Mouse (Mus musculus) liver, embryonic 12.5 days (tissue): ENCODE data around the gene Patj. TPM values are rescaled to one million over a fixed set of nuclear protein-coding genes. Genes with fewer than 3 reads are reported as not detected.

Source experiments
- ATAC-seq: fragments of 200-750 bp; cut with Nextera tagmentation; 2 replicates; pipeline ENCODE4 v1.8.0; 2017; ENCODE audit warnings: moderate number of reproducible peaks, mild to moderate bottlenecking, moderate library complexity
- H3K27ac ChIP-seq: fragments of 300-500 bp; sonication (generic); 2 replicates; pipeline ENCODE4 v1.5.1; 2016; ENCODE audit warnings: mild to moderate bottlenecking
- H3K27me3 ChIP-seq: fragments of 300-500 bp; sonication (generic); replicated peaks from 2 replicates; pipeline ENCODE4 v1.6.1; 2016; ENCODE audit warnings: mild to moderate bottlenecking, moderate library complexity
- H3K36me3 ChIP-seq: fragments of 300-500 bp; sonication (generic); 2 replicates; pipeline ENCODE4 v1.6.1; 2016; ENCODE audit warnings: mild to moderate bottlenecking, moderate library complexity
- H3K4me1 ChIP-seq: fragments of 300-500 bp; sonication (generic); 2 replicates; pipeline ENCODE4 v1.6.1; 2016
- H3K4me2 ChIP-seq: fragments of 300-500 bp; sonication (generic); 2 replicates; pipeline ENCODE4 v1.6.1; 2016; ENCODE audit warnings: mild to moderate bottlenecking, moderate library complexity
- H3K4me3 ChIP-seq: fragments of 300-500 bp; sonication (generic); 2 replicates; pipeline ENCODE4 v1.5.1; 2016; ENCODE audit warnings: mild to moderate bottlenecking, moderate library complexity
- H3K9ac ChIP-seq: fragments of 300-500 bp; sonication (generic); 2 replicates; pipeline ENCODE4 v1.6.1; 2016; ENCODE audit warnings: mild to moderate bottlenecking, moderate library complexity
- H3K9me3 ChIP-seq: fragments of 300-500 bp; sonication (generic); replicated peaks from 2 replicates; pipeline ENCODE4 v1.6.1; 2016; ENCODE audit warnings: mild to moderate bottlenecking, moderate library complexity
- WGBS: fragments of 180-500 bp; shearing (Covaris S2); methylation state at CpG from one replicate; pipeline ENCODE4 v1.1.7; 2016; ENCODE audit not compliant: insufficient replicate concordance; 5-methylcytosine and 5-hydroxymethylcytosine counted together
- polyA plus RNA-seq: library from polyadenylated mRNA; unstranded; fragments of >200 nt; fragmentation: Nextera tagmentation; extraction: Ambion mirVana; gene quantifications from 2 replicates; pipeline ENCODE4 v1.2.1, GENCODE M21; 2016

The Patj gene
- polyA plus RNA-seq, 1 experiment from 2014 or later: 2.4 TPM

- H3K27ac ChIP-seq: no peak overlapping the region
- no peaks in the 10 kb centered on the region for H3K4me1 ChIP-seq
- no peaks in the 10 kb centered on the region for H3K9me3 ChIP-seq
- no peaks in the 10 kb centered on the region for H3K36me3 ChIP-seq
- H3K27me3 ChIP-seq: no peaks in the 10 kb centered on the region
- 77% methylated on average over 5 of the region's 5 CpGs for WGBS
- no peak for ATAC-seq
- H3K4me3 ChIP-seq: no peak overlapping the region
- no peak overlapping the region for H3K9ac ChIP-seq
- H3K4me2 ChIP-seq: no peak overlapping the region
Observed at GRCm38 (mm10) chr4:98450829-98451228, 55.2 kb downstream of the Patj start.

GRCm38 (mm10) chr4:98451259-98451658 lies 55.7 kb downstream of the Patj start:
- no peak overlapping the region for H3K27ac ChIP-seq
- H3K4me2 ChIP-seq: no peak overlapping the region
- no peaks in the 10 kb centered on the region for H3K27me3 ChIP-seq
- H3K4me1 ChIP-seq: no peaks in the 10 kb centered on the region
- no peak overlapping the region for H3K4me3 ChIP-seq
- H3K9me3 ChIP-seq: no peaks in the 10 kb centered on the region
- no peaks in the 10 kb centered on the region for H3K36me3 ChIP-seq
- ATAC-seq: no peak
- WGBS: 54% methylated on average over 3 of the region's 3 CpGs
- H3K9ac ChIP-seq: no peak overlapping the region

GRCm38 (mm10) chr4:98452725-98453124 lies 57.1 kb downstream of the Patj start:
- H3K27ac ChIP-seq: no peak overlapping the region
- H3K9me3 ChIP-seq: no peaks in the 10 kb centered on the region
- no peaks in the 10 kb centered on the region for H3K4me1 ChIP-seq
- no peaks in the 10 kb centered on the region for H3K36me3 ChIP-seq
- WGBS: 81% methylated on average over 2 of the region's 2 CpGs
- H3K4me3 ChIP-seq: no peak overlapping the region
- no peaks in the 10 kb centered on the region for H3K27me3 ChIP-seq
- H3K4me2 ChIP-seq: no peak overlapping the region
- ATAC-seq: no peak
- H3K9ac ChIP-seq: no peak overlapping the region

- Histone ChIP-seq H3K9ac (no peak overlapping the region), H3K4me2 (no peak overlapping the region), H3K36me3 (no peaks in the 10 kb centered on the region), H3K4me1 (no peaks in the 10 kb centered on the region), H3K27ac (no peak overlapping the region), H3K27me3 (no peaks in the 10 kb centered on the region), H3K4me3 (no peak overlapping the region), H3K9me3 (no peaks in the 10 kb centered on the region)
- ATAC-seq: no peak
- WGBS: 42% methylated on average over 5 of the region's 5 CpGs
Observed at GRCm38 (mm10) chr4:98453231-98453630, 57.6 kb downstream of the Patj start.

- Histone ChIP-seq H3K4me3 (no peak overlapping the region), H3K36me3 (no peaks in the 10 kb centered on the region), H3K27ac (no peak overlapping the region), H3K4me1 (no peaks in the 10 kb centered on the region), H3K9ac (no peak overlapping the region), H3K4me2 (no peak overlapping the region), H3K27me3 (no peaks in the 10 kb centered on the region), H3K9me3 (no peaks in the 10 kb centered on the region)
- 76% methylated on average over 2 of the region's 2 CpGs for WGBS
- no peak for ATAC-seq
Observed at GRCm38 (mm10) chr4:98455352-98455751, 59.8 kb downstream of the Patj start.

- H3K36me3 ChIP-seq: no peaks in the 10 kb centered on the region
- 68% methylated on average over 8 of the region's 8 CpGs for WGBS
- no peak overlapping the region for H3K4me2 ChIP-seq
- no peaks in the 10 kb centered on the region for H3K9me3 ChIP-seq
- ATAC-seq: no peak
- H3K9ac ChIP-seq: no peak overlapping the region
- H3K4me3 ChIP-seq: no peak overlapping the region
- H3K4me1 ChIP-seq: no peaks in the 10 kb centered on the region
- H3K27ac ChIP-seq: no peak overlapping the region
- H3K27me3 ChIP-seq: no peaks in the 10 kb centered on the region
Observed at GRCm38 (mm10) chr4:98455910-98456309, 60.3 kb downstream of the Patj start.

- Histone ChIP-seq H3K27ac (no peak overlapping the region), H3K36me3 (no peaks in the 10 kb centered on the region), H3K4me2 (no peak overlapping the region), H3K4me1 (no peaks in the 10 kb centered on the region), H3K9me3 (no peaks in the 10 kb centered on the region), H3K27me3 (no peaks in the 10 kb centered on the region), H3K9ac (no peak overlapping the region), H3K4me3 (no peak overlapping the region)
- 80% methylated on average over 2 of the region's 2 CpGs for WGBS
- no peak for ATAC-seq
Observed at GRCm38 (mm10) chr4:98461804-98462341, 66.3 kb downstream of the Patj start.

- no peak overlapping the region for H3K27ac ChIP-seq
- WGBS: 46% methylated on average over 1 of the region's 1 CpGs
- no peak overlapping the region for H3K4me3 ChIP-seq
- H3K9me3 ChIP-seq: no peaks in the 10 kb centered on the region
- H3K4me2 ChIP-seq: no peak overlapping the region
- no peaks in the 10 kb centered on the region for H3K36me3 ChIP-seq
- no peaks in the 10 kb centered on the region for H3K27me3 ChIP-seq
- no peak overlapping the region for H3K9ac ChIP-seq
- no peaks in the 10 kb centered on the region for H3K4me1 ChIP-seq
- no peak for ATAC-seq
Observed at GRCm38 (mm10) chr4:98465476-98465875, 69.9 kb downstream of the Patj start.

GRCm38 (mm10) chr4:98465886-98466285 lies 70.3 kb downstream of the Patj start:
- H3K9me3 ChIP-seq: no peaks in the 10 kb centered on the region
- H3K27ac ChIP-seq: no peak overlapping the region
- WGBS: 43% methylated on average over 2 of the region's 2 CpGs
- ATAC-seq: no peak
- H3K27me3 ChIP-seq: no peaks in the 10 kb centered on the region
- H3K4me3 ChIP-seq: no peak overlapping the region
- H3K4me1 ChIP-seq: no peaks in the 10 kb centered on the region
- H3K36me3 ChIP-seq: no peaks in the 10 kb centered on the region
- no peak overlapping the region for H3K9ac ChIP-seq
- H3K4me2 ChIP-seq: no peak overlapping the region

- Histone ChIP-seq H3K27ac (no peak overlapping the region), H3K27me3 (no peaks in the 10 kb centered on the region), H3K4me1 (no peaks in the 10 kb centered on the region), H3K9ac (no peak overlapping the region), H3K9me3 (no peaks in the 10 kb centered on the region), H3K4me2 (no peak overlapping the region), H3K4me3 (no peak overlapping the region), H3K36me3 (no peaks in the 10 kb centered on the region)
- WGBS: 45% methylated on average over 7 of the region's 7 CpGs
- ATAC-seq: no peak
Observed at GRCm38 (mm10) chr4:98471376-98471775, 75.8 kb downstream of the Patj start.

- no peak overlapping the region for H3K4me2 ChIP-seq
- no peaks in the 10 kb centered on the region for H3K27me3 ChIP-seq
- no peak overlapping the region for H3K4me3 ChIP-seq
- 69% methylated on average over 3 of the region's 3 CpGs for WGBS
- H3K27ac ChIP-seq: no peak overlapping the region
- H3K9ac ChIP-seq: no peak overlapping the region
- no peak for ATAC-seq
- no peaks in the 10 kb centered on the region for H3K36me3 ChIP-seq
- no peaks in the 10 kb centered on the region for H3K4me1 ChIP-seq
- H3K9me3 ChIP-seq: no peaks in the 10 kb centered on the region
Observed at GRCm38 (mm10) chr4:98473491-98473890, 77.9 kb downstream of the Patj start.

- 63% methylated on average over 3 of the region's 3 CpGs for WGBS
- Histone ChIP-seq H3K4me3 (no peak overlapping the region), H3K9me3 (no peaks in the 10 kb centered on the region), H3K36me3 (no peaks in the 10 kb centered on the region), H3K4me2 (no peak overlapping the region), H3K27ac (no peak overlapping the region), H3K27me3 (no peaks in the 10 kb centered on the region), H3K4me1 (no peaks in the 10 kb centered on the region), H3K9ac (no peak overlapping the region)
- no peak for ATAC-seq
Observed at GRCm38 (mm10) chr4:98478005-98478404, 82.4 kb downstream of the Patj start.

- Histone ChIP-seq H3K27me3 (no peaks in the 10 kb centered on the region), H3K36me3 (no peaks in the 10 kb centered on the region), H3K9me3 (no peaks in the 10 kb centered on the region), H3K4me2 (no peak overlapping the region), H3K4me3 (no peak overlapping the region), H3K4me1 (no peaks in the 10 kb centered on the region), H3K27ac (no peak overlapping the region), H3K9ac (no peak overlapping the region)
- ATAC-seq: peak; percentile 82
- WGBS: 18% methylated on average over 3 of the region's 3 CpGs
Observed at GRCm38 (mm10) chr4:98486475-98486874, 90.9 kb downstream of the Patj start.
